Mouse (Mus musculus): Measurements from ENCODE around the gene Cyp4x1. TPM values are rescaled to one million over a fixed set of nuclear protein-coding genes. Genes with fewer than 3 reads are reported as not detected.

The Cyp4x1 gene
- not detected for polyA plus RNA-seq (2015; fragmentation: Illumina TruSeq; extraction: RNeasy Lipid Tissue Mini Kit (QIAGEN cat#74804); ENCODE audit: insufficient read depth, low read depth, low replicate concordance)

GRCm38 (mm10) chr4:115133621-115134295 is at the start of gene Cyp4x1:
Gene Cyp4x1 (minus strand): TSS chr4:115134281.

GRCm38 (mm10) chr4:115088611-115089338 is 45.3 kb downstream of the Cyp4x1 start, which contains the start of gene Pdzk1ip1:
Gene Pdzk1ip1 (plus strand): TSS chr4:115088708.

DNA sequence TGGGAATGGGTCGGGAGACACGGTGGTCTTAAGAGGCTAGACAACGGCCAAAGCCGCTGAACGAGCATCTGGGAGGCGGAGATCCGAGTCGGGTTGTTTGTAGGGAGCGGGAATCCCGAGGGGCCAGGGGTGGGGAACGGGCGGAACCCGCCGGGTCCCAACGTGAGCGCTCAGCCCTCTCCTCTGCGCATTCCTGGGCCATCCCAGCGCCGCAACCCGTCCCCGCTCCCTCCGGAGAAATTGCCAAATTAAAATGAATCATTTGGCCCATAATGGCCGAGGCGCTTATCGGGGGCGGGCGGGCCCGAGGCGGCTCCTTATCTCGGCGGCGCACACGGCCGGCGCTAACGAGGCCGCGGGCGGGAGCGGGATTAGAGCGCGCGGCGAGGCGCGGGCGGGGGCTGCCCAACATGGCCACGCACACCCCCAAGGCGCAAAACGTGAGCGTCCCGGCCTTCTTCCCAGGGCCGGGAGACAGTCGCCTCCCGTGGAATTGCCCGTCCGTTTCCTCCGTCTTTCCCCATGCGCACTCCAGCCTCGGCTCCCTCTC is 77.6 kb downstream of the Cyp4x1 start, which contains the start of gene Tal1:
Gene Tal1 (plus strand): TSS at position 56 of the 550 bp plus-strand sequence.

Other genes with a start within 250 kb of the Cyp4x1 start
- not detected for gene Foxd2, start 225.4 kb downstream of the Cyp4x1 start, polyA plus RNA-seq (2015; fragmentation: Illumina TruSeq; extraction: RNeasy Lipid Tissue Mini Kit (QIAGEN cat#74804); ENCODE audit: insufficient read depth, low read depth, low replicate concordance)
- not detected for gene Foxe3, start 208.3 kb downstream of the Cyp4x1 start, polyA plus RNA-seq (2015; fragmentation: Illumina TruSeq; extraction: RNeasy Lipid Tissue Mini Kit (QIAGEN cat#74804); ENCODE audit: insufficient read depth, low read depth, low replicate concordance)
- 9.2 TPM for gene Cmpk1, start 147.0 kb downstream of the Cyp4x1 start, polyA plus RNA-seq (2015; fragmentation: Illumina TruSeq; extraction: RNeasy Lipid Tissue Mini Kit (QIAGEN cat#74804); ENCODE audit: insufficient read depth, low read depth, low replicate concordance)
- not detected for gene Stil, start 134.1 kb downstream of the Cyp4x1 start, polyA plus RNA-seq (2015; fragmentation: Illumina TruSeq; extraction: RNeasy Lipid Tissue Mini Kit (QIAGEN cat#74804); ENCODE audit: insufficient read depth, low read depth, low replicate concordance)
- gene Tal1, start 77.9 kb downstream of the Cyp4x1 start, polyA plus RNA-seq (2015; fragmentation: Illumina TruSeq; extraction: RNeasy Lipid Tissue Mini Kit (QIAGEN cat#74804); ENCODE audit: insufficient read depth, low read depth, low replicate concordance) = 1.3 TPM
- 18.4 TPM for gene Pdzk1ip1, start 45.6 kb downstream of the Cyp4x1 start, polyA plus RNA-seq (2015; fragmentation: Illumina TruSeq; extraction: RNeasy Lipid Tissue Mini Kit (QIAGEN cat#74804); ENCODE audit: insufficient read depth, low read depth, low replicate concordance)
- not detected for gene Cyp4a29, start 107.8 kb upstream of the Cyp4x1 start, polyA plus RNA-seq (2015; fragmentation: Illumina TruSeq; extraction: RNeasy Lipid Tissue Mini Kit (QIAGEN cat#74804); ENCODE audit: insufficient read depth, low read depth, low replicate concordance)
- not detected for gene Cyp4a12a, start 164.8 kb upstream of the Cyp4x1 start, polyA plus RNA-seq (2015; fragmentation: Illumina TruSeq; extraction: RNeasy Lipid Tissue Mini Kit (QIAGEN cat#74804); ENCODE audit: insufficient read depth, low read depth, low replicate concordance)

Measured in pancreas, adult 10 weeks (tissue).